Mouse (Mus musculus) cerebellum, adult 18-20 months (tissue): ENCODE results near the gene Fuca1.

ENCODE experiments used
- DNase-seq, 2 experiments: peaks; one replicate each; pipeline ENCODE4 v3.0.0; 2021

The Fuca1 gene

GRCm38 (mm10) chr4:135889884-135890283 is 30.7 kb upstream of the Fuca1 start:
- peak; percentile 71 to 82 for DNase-seq

- no peak for DNase-seq
Measured at GRCm38 (mm10) chr4:135891539-135891938, 29.0 kb upstream of the Fuca1 start.

GRCm38 (mm10) chr4:135892884-135893283 is 27.7 kb upstream of the Fuca1 start:
- DNase-seq, result no peak

GRCm38 (mm10) chr4:135895071-135895571 is 25.4 kb upstream of the Fuca1 start, which contains the start of gene Cnr2:
Gene Cnr2, plus strand, starts transcription at chr4:135895394.
- DNase-seq, result no peak

- no peak for DNase-seq
Measured at GRCm38 (mm10) chr4:135896157-135896556, 24.4 kb upstream of the Fuca1 start.

- DNase-seq, result no peak
Measured at GRCm38 (mm10) chr4:135898380-135899049, 22.0 kb upstream of the Fuca1 start.

- no peak for DNase-seq
Measured at GRCm38 (mm10) chr4:135899050-135899448, 21.5 kb upstream of the Fuca1 start.

GRCm38 (mm10) chr4:135900008-135900407 is 20.5 kb upstream of the Fuca1 start:
- no peak for DNase-seq

GRCm38 (mm10) chr4:135902606-135903242 is 17.8 kb upstream of the Fuca1 start:
- no peak for DNase-seq

- no peak for DNase-seq
Measured at GRCm38 (mm10) chr4:135904810-135905209, 15.7 kb upstream of the Fuca1 start.

GRCm38 (mm10) chr4:135906633-135907032 is 13.9 kb upstream of the Fuca1 start:
- DNase-seq, result no peak

GRCm38 (mm10) chr4:135909326-135910066 is 11.0 kb upstream of the Fuca1 start:
- DNase-seq, result no peak

GRCm38 (mm10) chr4:135911531-135911930 is 9.0 kb upstream of the Fuca1 start:
- no peak for DNase-seq

- no peak for DNase-seq
Measured at GRCm38 (mm10) chr4:135912164-135912563, 8.4 kb upstream of the Fuca1 start.

GRCm38 (mm10) chr4:135912835-135913234 is 7.7 kb upstream of the Fuca1 start:
- no peak for DNase-seq

GRCm38 (mm10) chr4:135913433-135913832 is 7.1 kb upstream of the Fuca1 start:
- DNase-seq, result no peak

- DNase-seq, result no peak
Measured at GRCm38 (mm10) chr4:135918635-135919279, 1.8 kb upstream of the Fuca1 start.

GRCm38 (mm10) chr4:135919280-135919639 is 1.3 kb upstream of the Fuca1 start:
- DNase-seq, result no peak

- peak in 1 of 2 experiments; percentile 17 for DNase-seq
Measured at GRCm38 (mm10) chr4:135921257-135922120, 954 bp downstream of the Fuca1 start.

GRCm38 (mm10) chr4:135922190-135922589 is 1.7 kb downstream of the Fuca1 start:
- no peak for DNase-seq

- no peak for DNase-seq
Measured at GRCm38 (mm10) chr4:135924418-135924817, 3.9 kb downstream of the Fuca1 start.

- DNase-seq, result no peak
Measured at GRCm38 (mm10) chr4:135925341-135925740, 4.8 kb downstream of the Fuca1 start.
